Mouse (Mus musculus) spleen, adult 18-20 months (tissue): ENCODE measurements around the gene Serpinb11.

Source experiments
- DNase-seq, 2 experiments: peaks; one replicate each; pipeline ENCODE4 v3.0.0; 2022; ENCODE audit warnings: mixed read lengths in 2 of 2

Gene Serpinb11

DNA sequence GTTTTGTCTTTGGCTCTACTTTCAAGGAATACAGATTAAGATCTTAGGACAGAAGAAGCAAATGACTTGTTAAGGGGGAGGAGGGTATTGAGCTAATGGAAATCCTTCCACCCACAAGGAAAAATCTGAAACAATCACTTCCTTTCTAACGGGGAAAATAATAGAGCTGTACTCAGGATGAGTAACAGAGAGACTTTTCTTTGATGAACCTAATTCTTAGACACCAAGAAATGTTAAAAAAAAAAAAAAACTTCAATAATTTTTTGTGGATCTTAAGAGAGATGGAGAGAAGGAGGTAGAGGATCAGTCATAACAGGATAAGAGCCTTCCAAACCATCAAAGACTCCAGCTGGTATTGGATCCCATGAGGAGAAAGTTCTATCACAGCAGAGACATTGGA, at the start of gene Serpinb11:
Serpinb11 (plus strand) TSS at position 301 of the 400 bp plus-strand sequence.
- no peak for DNase-seq

- no peak for DNase-seq
Measured at GRCm38 (mm10) chr1:107345979-107346378, 15.0 kb upstream of the Serpinb11 start.

DNA sequence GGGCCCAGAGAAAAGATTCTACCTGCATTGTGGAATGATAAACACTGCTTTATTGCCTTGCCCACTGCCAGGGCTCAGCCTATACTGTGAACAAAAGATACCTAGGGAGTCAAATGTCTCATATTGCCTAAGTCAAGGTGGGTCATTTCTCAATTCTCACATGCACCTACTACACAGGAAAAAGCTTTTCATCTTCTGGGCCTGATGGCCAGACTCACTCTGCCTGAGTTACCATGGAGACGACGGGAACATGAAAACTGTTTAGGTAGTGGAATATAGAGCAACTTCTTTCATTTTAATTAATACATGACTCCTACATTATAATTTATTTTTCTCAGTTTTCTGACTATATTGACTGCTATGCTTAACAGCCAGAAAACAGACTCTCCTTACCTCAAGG, 14.2 kb upstream of the Serpinb11 start:
- DNase-seq, result no peak

DNA sequence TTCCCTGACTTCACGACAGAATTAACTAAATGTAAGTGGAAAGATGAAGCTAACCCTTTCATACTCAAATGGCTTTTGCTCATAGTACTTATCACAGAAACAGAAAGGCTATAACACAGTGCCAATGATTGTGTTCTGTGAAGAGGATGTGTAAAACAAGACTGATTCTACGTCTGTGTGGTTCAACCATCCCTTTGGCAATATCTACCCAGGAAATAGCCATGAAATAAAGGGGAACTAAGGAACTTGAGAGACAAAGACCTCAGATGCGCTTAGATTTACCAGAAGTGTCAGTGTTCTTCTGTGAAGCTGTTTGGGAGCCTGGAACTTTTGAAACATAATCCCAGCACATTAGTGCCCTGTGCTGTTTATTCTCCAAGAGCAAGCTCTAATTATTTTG, 10.6 kb upstream of the Serpinb11 start:
- DNase-seq, result no peak

DNA sequence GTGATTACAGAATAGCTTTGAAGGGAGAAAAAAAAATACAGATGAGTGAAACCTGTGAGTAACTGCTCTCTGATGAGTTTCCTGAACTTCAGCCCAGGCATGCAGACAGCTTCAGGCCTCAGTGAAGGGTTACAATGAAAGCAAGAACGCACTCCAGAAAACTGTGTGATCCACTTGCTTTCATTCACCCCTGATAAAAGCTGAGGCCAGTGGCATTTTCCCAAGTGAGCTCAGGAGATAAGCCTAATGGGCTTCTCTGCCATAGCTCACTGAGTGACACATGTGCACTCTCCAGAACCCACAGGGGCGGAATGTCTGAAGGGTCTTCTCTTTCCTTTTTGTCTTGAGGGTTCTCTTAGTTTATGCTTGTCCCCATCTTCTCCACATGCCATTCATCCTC, 9.9 kb upstream of the Serpinb11 start:
- no peak for DNase-seq

DNA sequence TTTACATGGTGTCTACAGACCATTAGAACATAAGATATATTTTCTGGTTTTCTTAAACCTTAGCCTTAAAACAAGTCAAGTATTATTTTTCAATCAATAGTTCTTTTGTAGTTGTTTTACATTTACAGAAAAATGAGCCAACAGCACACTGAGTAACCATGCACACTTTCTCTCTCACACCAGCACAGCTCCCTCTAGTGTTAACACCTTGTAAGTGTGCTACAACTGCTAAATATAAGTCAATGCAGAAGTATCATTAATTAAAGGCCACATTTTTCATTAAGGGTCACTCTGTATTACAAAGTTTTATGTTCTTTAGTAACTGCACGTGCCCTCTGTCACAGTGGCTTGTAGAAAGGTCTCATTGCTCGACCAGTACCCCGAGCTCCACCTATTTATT, 8.0 kb upstream of the Serpinb11 start:
- no peak for DNase-seq

GRCm38 (mm10) chr1:107365973-107366372, 5.0 kb downstream of the Serpinb11 start:
- DNase-seq, result no peak

DNA sequence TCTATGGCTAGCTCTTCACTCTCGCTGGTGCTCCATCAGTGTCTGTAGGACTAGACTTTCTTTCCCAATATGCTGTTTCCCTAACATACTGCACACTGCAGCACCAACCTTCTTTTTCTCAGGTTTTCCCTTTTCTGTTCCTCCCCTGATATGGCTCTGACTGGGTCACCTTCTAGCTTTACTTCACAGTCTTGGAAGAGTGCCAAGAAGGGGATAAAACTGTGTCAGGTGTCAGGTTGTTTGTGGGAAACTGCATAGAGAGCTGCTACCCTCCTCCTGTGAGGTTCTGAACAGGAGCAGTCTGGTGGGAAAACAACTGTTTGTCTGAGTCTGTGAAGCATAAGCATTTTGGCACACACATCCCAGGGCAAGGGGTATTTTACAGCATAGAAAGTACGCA, 7.9 kb downstream of the Serpinb11 start:
- no peak for DNase-seq

DNA sequence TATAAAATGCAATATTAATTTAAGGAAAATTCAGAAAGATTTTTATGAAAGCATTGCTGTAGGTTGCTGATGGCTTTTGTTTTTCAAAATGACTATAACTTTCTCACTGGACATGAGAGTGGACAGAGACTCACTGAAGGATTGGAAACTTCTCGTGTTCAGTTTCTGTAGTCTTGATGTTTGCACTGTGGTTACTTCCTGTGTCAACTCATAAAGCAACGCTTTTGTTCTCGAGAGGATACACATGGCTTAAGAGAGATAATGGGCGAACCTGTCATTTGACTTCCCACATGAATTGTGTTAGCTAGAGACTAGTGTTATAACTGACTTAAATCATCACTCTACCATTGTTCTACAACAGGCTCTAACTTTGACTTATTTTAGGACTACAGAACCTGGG, 16.0 kb downstream of the Serpinb11 start:
- DNase-seq, result no peak

GRCm38 (mm10) chr1:107378368-107378767, 17.4 kb downstream of the Serpinb11 start:
- no peak for DNase-seq

DNA sequence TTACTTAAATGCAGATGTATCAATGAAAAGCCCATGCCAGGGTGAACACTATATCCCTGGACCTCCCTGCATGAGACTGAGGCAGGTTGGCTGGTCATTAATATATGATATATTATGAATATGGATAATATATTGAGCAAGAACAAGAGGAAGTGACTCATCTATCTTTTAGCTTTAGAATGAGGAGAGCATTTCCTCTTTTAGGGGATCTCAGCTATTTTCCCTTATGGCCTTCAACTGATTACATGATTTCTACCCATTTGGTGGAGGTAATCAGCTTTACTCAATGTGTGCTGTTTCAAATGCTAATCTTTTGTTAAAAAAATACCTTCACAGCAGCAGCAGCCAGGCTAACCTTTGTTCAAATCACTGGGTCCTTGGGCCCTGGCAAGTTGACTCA, 20.5 kb downstream of the Serpinb11 start:
- DNase-seq, result no peak

DNA sequence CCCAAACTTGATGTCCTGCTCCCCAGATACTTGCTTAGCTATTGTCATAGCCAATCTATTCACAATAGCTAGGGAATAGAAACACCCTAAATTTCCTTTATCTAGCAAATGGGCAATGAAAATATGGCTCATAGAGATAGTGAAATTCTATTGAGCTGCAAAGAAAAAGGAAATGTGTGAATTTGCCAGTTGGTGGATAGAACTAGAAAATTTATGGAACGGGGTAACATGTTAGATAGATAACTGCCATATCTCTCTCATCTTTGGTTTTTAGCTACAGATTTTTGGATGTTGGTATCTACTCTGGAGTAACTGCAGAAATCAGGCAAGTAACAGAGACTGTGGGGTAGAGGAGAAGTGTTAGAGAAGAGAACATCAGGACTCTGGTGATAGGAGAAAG, 21.4 kb downstream of the Serpinb11 start:
- DNase-seq, result no peak

- DNase-seq, result no peak
Measured at GRCm38 (mm10) chr1:107384532-107384931, 23.5 kb downstream of the Serpinb11 start.

GRCm38 (mm10) chr1:107389753-107390152, 28.8 kb downstream of the Serpinb11 start:
- DNase-seq, result no peak

- no peak for DNase-seq
Measured at GRCm38 (mm10) chr1:107397481-107397880, 36.5 kb downstream of the Serpinb11 start.

GRCm38 (mm10) chr1:107399355-107399754, 38.4 kb downstream of the Serpinb11 start, which contains the start of gene Serpinb7:
Serpinb7 (plus strand) TSS chr1:107399655.
- DNase-seq, result no peak

DNA sequence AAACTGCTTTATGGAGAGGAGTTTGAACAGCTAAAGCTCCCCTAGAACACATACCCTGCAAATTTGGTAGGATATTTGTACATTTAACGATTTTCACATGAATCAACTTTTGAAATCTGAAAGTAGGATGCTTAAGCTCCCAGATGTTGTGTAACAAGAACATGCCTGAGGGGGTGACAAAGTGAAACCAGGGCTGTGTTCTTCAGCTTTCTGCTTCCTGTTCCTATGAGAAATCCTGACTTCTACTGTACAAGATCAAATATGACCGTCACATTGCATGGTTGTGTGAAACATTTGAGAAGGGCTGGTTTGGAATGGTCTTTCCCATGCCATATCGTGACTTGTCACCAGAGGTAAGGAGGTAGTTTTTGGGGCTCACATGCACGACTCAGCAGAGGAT, 41.1 kb downstream of the Serpinb11 start:
- DNase-seq, result no peak

GRCm38 (mm10) chr1:107414650-107415049, 53.7 kb downstream of the Serpinb11 start:
- no peak for DNase-seq

DNA sequence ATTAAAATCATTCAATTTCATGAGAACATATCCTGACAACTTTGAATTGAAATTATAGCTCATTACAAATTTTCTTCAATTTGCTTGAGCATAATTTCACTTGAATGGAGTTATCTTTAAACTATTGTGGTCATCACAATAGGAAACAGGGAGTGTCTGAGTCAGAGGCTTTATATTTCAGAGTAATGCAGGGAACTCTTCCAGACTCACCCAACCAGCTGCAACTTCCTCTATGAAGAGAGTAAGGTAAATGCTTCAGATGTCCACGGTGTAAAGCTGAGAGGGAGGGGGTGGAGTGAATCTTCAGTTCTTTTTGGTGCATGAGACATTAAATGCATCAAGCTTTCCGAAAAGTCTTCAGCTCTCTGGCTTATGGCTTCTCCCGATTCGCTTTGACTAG, 61.5 kb downstream of the Serpinb11 start:
- no peak for DNase-seq
